In genomic region chr5:150351191-150351590, GRCm38 (mm10) we compare ENCODE assay signal across 32 mouse cellular contexts.
"Had no signal": no experiment of that assay in that cellular context is flagged by ENCODE, and none has a peak within 500 bp of the region (broad histone marks: within the 10 kb centered on the region; RNA-seq: fewer than 3 reads in every experiment).

No protein-coding gene starts in this region.

- ATAC-seq: liver, embryonic 12.5 days; liver, postnatal 0 days; lung, postnatal 0 days; midbrain, embryonic 13.5 days; midbrain, embryonic 15.5 days; midbrain, embryonic 16.5 days had no signal

- H3K36me3 ChIP-seq: limb, embryonic 12.5 days; liver, embryonic 12.5 days; liver, embryonic 13.5 days; liver, embryonic 15.5 days; lung, embryonic 15.5 days; midbrain, embryonic 10.5 days had no signal

- H3K9ac ChIP-seq: limb, embryonic 12.5 days; limb, embryonic 13.5 days; limb, embryonic 15.5 days; liver, embryonic 12.5 days; liver, embryonic 13.5 days; liver, embryonic 14.5 days; liver, embryonic 15.5 days; liver, postnatal 0 days; lung, embryonic 14.5 days; lung, embryonic 15.5 days; midbrain, embryonic 12.5 days; midbrain, embryonic 13.5 days; midbrain, embryonic 15.5 days; neural tube, embryonic 12.5 days had no signal

- H3K27me3 ChIP-seq: limb, embryonic 12.5 days; limb, embryonic 13.5 days; limb, embryonic 15.5 days; liver, embryonic 12.5 days; liver, embryonic 13.5 days; liver, embryonic 15.5 days; lung, embryonic 15.5 days; megakaryocyte, embryonic 14.5 days; midbrain, embryonic 12.5 days; midbrain, embryonic 13.5 days; midbrain, embryonic 15.5 days; neural tube, embryonic 12.5 days had no signal

- H3K9me3 ChIP-seq: limb, embryonic 10.5 days; limb, embryonic 12.5 days; limb, embryonic 15.5 days; liver, embryonic 13.5 days; lung, embryonic 15.5 days; midbrain, embryonic 10.5 days; midbrain, embryonic 15.5 days had no signal

- H3K4me3 ChIP-seq: limb, embryonic 10.5 days; limb, embryonic 12.5 days; limb, embryonic 13.5 days; limb, embryonic 15.5 days; liver, embryonic 12.5 days; liver, embryonic 13.5 days; liver, embryonic 15.5 days; lung, embryonic 15.5 days; megakaryocyte, embryonic 14.5 days; midbrain, embryonic 10.5 days; midbrain, embryonic 12.5 days; midbrain, embryonic 13.5 days; midbrain, embryonic 15.5 days; myocyte; neural tube, embryonic 12.5 days had no signal

- H3K27ac ChIP-seq: limb, embryonic 10.5 days; limb, embryonic 12.5 days; limb, embryonic 13.5 days; limb, embryonic 15.5 days; liver, embryonic 12.5 days; liver, embryonic 13.5 days; liver, embryonic 14.5 days; liver, embryonic 15.5 days; lung, embryonic 15.5 days; macrophage; midbrain, embryonic 10.5 days; midbrain, embryonic 12.5 days; midbrain, embryonic 13.5 days; midbrain, embryonic 15.5 days; neural tube, embryonic 12.5 days had no signal

- DNase-seq: left cerebral cortex, postnatal 4 days; liver; liver, embryonic 13.5 days; liver, postnatal 0 days; lung, adult 18-20 months; lung, adult 2 months; lung, embryonic 14.5 days; lung, postnatal 10 days; lung, postnatal 14 days; lung, postnatal 36 days; lung, postnatal 4 days; midbrain, embryonic 14.5 days had no signal

- H3K4me1 ChIP-seq: limb, embryonic 10.5 days; limb, embryonic 12.5 days; limb, embryonic 13.5 days; limb, embryonic 15.5 days; liver, embryonic 12.5 days; liver, embryonic 13.5 days; liver, embryonic 15.5 days; lung, embryonic 15.5 days; megakaryocyte, embryonic 14.5 days; midbrain, embryonic 10.5 days; midbrain, embryonic 12.5 days; midbrain, embryonic 13.5 days; midbrain, embryonic 15.5 days; neural tube, embryonic 12.5 days had no signal

- H3K4me2 ChIP-seq: limb, embryonic 12.5 days; limb, embryonic 13.5 days; limb, embryonic 15.5 days; liver, embryonic 11.5 days; liver, embryonic 12.5 days; liver, embryonic 13.5 days; liver, embryonic 15.5 days; lung, embryonic 14.5 days; lung, embryonic 15.5 days; midbrain, embryonic 11.5 days; midbrain, embryonic 12.5 days; midbrain, embryonic 13.5 days; midbrain, embryonic 15.5 days; neural tube, embryonic 12.5 days had no signal
